Mouse (Mus musculus) left cerebral cortex, adult 9 months (tissue): Measurements from ENCODE around the gene Spam1.

ENCODE experiments used
- DNase-seq, 2 experiments: peaks; one replicate each; pipeline ENCODE4 v3.0.0; 2022; ENCODE audit warnings: low spot score in 2 of 2

Gene Spam1

GRCm38 (mm10) chr6:24790888-24791287 lies at the start of gene Spam1:
Gene Spam1, plus strand, starts transcription at chr6:24791188.
- no peak for DNase-seq

- DNase-seq: no peak
Observed at GRCm38 (mm10) chr6:24748029-24748428, 43.0 kb upstream of the Spam1 start, which contains the start of gene Hyal4. Gene Hyal4, plus strand, starts transcription at chr6:24748329.

- no peak for DNase-seq
Observed at GRCm38 (mm10) chr6:24759281-24759680, 31.7 kb upstream of the Spam1 start.

GRCm38 (mm10) chr6:24766261-24766660 lies 24.7 kb upstream of the Spam1 start:
- no peak for DNase-seq

- DNase-seq: no peak
Observed at GRCm38 (mm10) chr6:24779182-24779581, 11.8 kb upstream of the Spam1 start.

GRCm38 (mm10) chr6:24822070-24822469 lies 31.1 kb downstream of the Spam1 start:
- DNase-seq: no peak
